Mouse (Mus musculus): ENCODE data around the gene Ppm1h. TPM values are rescaled to one million over a fixed set of nuclear protein-coding genes. Genes with fewer than 3 reads are reported as not detected.

Ppm1h gene
- polyA plus RNA-seq, 1 experiment from 2014 or later = 4.5 TPM

GRCm38 (mm10) chr10:122760469-122761307 is 82.1 kb downstream of the Ppm1h start:
- Histone ChIP-seq H3K4me2 (replicated peaks) (no peak overlapping the region), H3K9me3 (replicated peaks) (no peaks in the 10 kb centered on the region), H3K4me1 (peaks cover 4% of the 10 kb centered on the region; the same call in 1 of the 2 replicates), H3K4me3 (replicated peaks) (no peak overlapping the region), H3K36me3 (no peaks in the 10 kb centered on the region), H3K27me3 (no peaks in the 10 kb centered on the region), H3K9ac (no peak overlapping the region), H3K27ac (replicated peaks) (no peak overlapping the region)
- 50% methylated on average over 7 of the region's 7 CpGs for WGBS
- no peak for ATAC-seq (ENCODE audit: insufficient number of reproducible peaks, low FRiP score, low TSS enrichment, low read depth)

DNA sequence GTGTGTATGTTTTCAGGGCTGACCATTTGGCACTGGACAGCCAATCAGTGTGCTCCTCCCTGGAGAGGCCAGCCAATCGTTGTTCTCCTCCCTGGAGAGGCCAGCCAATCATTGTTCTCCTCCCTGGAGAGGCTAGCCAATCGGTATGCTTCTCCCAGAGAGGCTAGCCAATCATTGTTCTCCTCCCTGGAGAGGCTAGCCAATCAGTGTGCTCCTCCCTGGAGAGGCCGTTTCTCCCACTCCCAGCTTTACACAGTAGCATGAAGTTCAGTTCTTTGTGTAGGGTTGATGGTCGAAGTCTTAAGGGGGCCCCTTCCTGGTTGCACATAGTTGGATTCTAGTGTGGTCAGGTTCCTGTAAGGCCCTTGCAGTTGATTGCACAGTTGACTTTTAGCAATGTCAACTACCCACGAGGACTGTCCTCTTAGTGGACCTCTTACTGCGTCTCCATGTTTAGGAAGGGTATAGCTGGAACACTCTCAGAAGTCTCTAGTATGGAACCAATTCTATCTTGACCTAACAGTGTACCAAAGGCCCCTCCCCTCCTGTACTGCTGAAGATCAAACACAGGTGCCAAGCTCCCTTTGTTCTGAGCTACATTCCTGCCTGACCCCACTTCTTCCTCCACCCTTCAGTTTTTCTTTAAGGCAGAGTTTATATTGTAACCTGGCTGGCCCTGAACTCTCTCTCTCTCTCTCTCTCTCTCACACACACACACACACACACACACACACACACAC is 84.4 kb downstream of the Ppm1h start:
- Histone ChIP-seq H3K27me3 (no peaks in the 10 kb centered on the region), H3K4me1 (no peaks in the 10 kb centered on the region), H3K4me2 (replicated peaks) (no peak overlapping the region), H3K36me3 (no peaks in the 10 kb centered on the region), H3K4me3 (replicated peaks) (no peak overlapping the region), H3K9me3 (replicated peaks) (no peaks in the 10 kb centered on the region), H3K27ac (replicated peaks) (no peak overlapping the region), H3K9ac (no peak overlapping the region)
- WGBS = 85% methylated on average over 6 of the region's 6 CpGs
- ATAC-seq (ENCODE audit: insufficient number of reproducible peaks, low FRiP score, low TSS enrichment, low read depth) = no peak

DNA sequence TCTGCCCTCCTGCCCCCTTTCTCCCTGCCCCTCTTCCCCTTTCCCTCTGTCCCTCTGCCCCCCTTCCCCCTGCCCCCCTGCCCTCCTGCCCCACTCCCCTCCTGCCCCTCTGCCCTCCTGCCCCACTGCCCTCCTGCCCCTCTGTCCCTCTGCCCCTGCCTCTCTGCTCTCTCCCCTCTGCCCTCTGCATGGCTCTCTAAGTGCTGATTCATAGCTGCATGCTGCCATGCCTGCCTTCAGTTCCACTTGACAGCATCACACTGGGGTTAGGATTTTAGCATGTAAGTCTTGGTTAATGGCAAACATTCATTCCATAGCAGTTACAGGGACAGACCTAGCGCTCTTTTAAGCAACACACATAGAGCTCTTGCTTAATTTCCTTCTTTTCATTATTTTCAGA is 85.0 kb downstream of the Ppm1h start:
- Histone ChIP-seq H3K4me3 (replicated peaks) (no peak overlapping the region), H3K36me3 (no peaks in the 10 kb centered on the region), H3K9ac (no peak overlapping the region), H3K27ac (replicated peaks) (no peak overlapping the region), H3K9me3 (replicated peaks) (no peaks in the 10 kb centered on the region), H3K27me3 (no peaks in the 10 kb centered on the region), H3K4me1 (no peaks in the 10 kb centered on the region), H3K4me2 (replicated peaks) (no peak overlapping the region)
- 80% methylated on average over 1 of the region's 1 CpGs for WGBS
- ATAC-seq (ENCODE audit: insufficient number of reproducible peaks, low FRiP score, low TSS enrichment, low read depth) = no peak

- WGBS = 61% methylated on average over 7 of the region's 7 CpGs
- H3K9ac ChIP-seq = no peak overlapping the region
- H3K4me1 ChIP-seq = no peaks in the 10 kb centered on the region
- no peaks in the 10 kb centered on the region for H3K36me3 ChIP-seq
- ATAC-seq (ENCODE audit: insufficient number of reproducible peaks, low FRiP score, low TSS enrichment, low read depth) = no peak
- no peaks in the 10 kb centered on the region for H3K27me3 ChIP-seq
- H3K4me3 ChIP-seq (replicated peaks) = no peak overlapping the region
- H3K27ac ChIP-seq (replicated peaks) = no peak overlapping the region
- no peaks in the 10 kb centered on the region for H3K9me3 ChIP-seq (replicated peaks)
- H3K4me2 ChIP-seq (replicated peaks) = no peak overlapping the region
Observed at GRCm38 (mm10) chr10:122764653-122765052, 86.1 kb downstream of the Ppm1h start.

GRCm38 (mm10) chr10:122765521-122765920 is 87.0 kb downstream of the Ppm1h start:
- Histone ChIP-seq H3K27me3 (no peaks in the 10 kb centered on the region), H3K4me3 (replicated peaks) (no peak overlapping the region), H3K9me3 (replicated peaks) (no peaks in the 10 kb centered on the region), H3K4me2 (replicated peaks) (no peak overlapping the region), H3K36me3 (no peaks in the 10 kb centered on the region), H3K27ac (replicated peaks) (no peak overlapping the region), H3K9ac (no peak overlapping the region), H3K4me1 (no peaks in the 10 kb centered on the region)
- ATAC-seq (ENCODE audit: insufficient number of reproducible peaks, low FRiP score, low TSS enrichment, low read depth) = no peak
- WGBS = 30% methylated on average over 4 of the region's 4 CpGs

DNA sequence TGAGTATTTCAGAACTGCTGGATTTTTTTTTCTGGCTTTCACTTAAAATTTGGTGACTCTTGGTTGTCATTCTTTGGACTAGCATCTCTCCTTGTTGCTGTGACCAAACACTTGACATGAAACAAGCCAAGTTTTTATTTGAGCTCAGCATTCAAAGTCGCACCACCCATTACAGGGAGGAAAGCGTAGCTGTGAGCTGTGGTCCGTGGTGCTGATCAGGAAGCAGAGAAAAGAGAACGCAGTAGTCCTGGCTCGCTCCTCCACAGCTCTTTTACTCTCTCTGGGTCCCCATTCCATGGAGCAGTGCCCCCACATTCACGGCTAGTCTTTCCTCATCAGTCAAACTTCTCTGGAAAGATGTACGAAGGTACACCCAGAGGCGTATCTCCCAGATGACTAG is 87.4 kb downstream of the Ppm1h start:
- 0 out of 2 replicates have a peak, but pooled peaks cover 3% of the 10 kb centered on the region for H3K4me1 ChIP-seq
- H3K9ac ChIP-seq = no peak overlapping the region
- H3K4me3 ChIP-seq (replicated peaks) = no peak overlapping the region
- no peaks in the 10 kb centered on the region for H3K9me3 ChIP-seq (replicated peaks)
- no peaks in the 10 kb centered on the region for H3K36me3 ChIP-seq
- H3K27ac ChIP-seq (replicated peaks) = no peak overlapping the region
- ATAC-seq (ENCODE audit: insufficient number of reproducible peaks, low FRiP score, low TSS enrichment, low read depth) = no peak
- no peaks in the 10 kb centered on the region for H3K27me3 ChIP-seq
- H3K4me2 ChIP-seq (replicated peaks) = no peak overlapping the region
- 53% methylated on average over 8 of the region's 8 CpGs for WGBS

GRCm38 (mm10) chr10:122768204-122768892 is 89.8 kb downstream of the Ppm1h start:
- Histone ChIP-seq H3K4me2 (replicated peaks) (no peak overlapping the region), H3K4me1 (0 out of 2 replicates have a peak, but pooled peaks cover 4% of the 10 kb centered on the region)
- no peak for ATAC-seq (ENCODE audit: insufficient number of reproducible peaks, low FRiP score, low TSS enrichment, low read depth)

DNA sequence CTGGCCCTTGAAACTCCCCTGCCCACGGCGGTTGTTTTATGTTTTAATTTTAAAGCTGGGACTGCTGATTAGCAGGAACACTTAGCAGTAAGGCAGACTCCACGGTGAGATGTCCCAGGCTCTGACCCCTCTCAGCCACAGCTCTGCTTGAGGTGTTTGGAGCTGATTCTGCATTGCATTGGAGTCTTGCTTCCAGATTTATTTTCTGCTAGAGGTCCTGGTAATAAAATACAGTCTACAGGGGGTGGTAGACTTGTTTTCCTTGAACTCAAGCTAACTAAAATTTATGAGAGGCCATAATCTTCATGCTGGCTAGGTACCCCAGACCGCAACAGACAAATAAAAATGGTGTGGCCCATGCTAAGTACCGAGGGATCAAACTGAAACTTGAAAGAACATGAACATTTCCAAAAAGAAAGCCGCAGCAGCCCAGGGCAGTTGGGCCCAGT is 90.4 kb downstream of the Ppm1h start:
- no peak overlapping the region for H3K4me2 ChIP-seq (replicated peaks)
- H3K27ac ChIP-seq (replicated peaks) = no peak overlapping the region
- H3K36me3 ChIP-seq = no peaks in the 10 kb centered on the region
- ATAC-seq (ENCODE audit: insufficient number of reproducible peaks, low FRiP score, low TSS enrichment, low read depth) = no peak
- no peak overlapping the region for H3K4me3 ChIP-seq (replicated peaks)
- H3K27me3 ChIP-seq = no peaks in the 10 kb centered on the region
- H3K4me1 ChIP-seq = 0 out of 2 replicates have a peak, but pooled peaks cover 4% of the 10 kb centered on the region
- H3K9me3 ChIP-seq (replicated peaks) = no peaks in the 10 kb centered on the region
- WGBS = 70% methylated on average over 6 of the region's 6 CpGs
- H3K9ac ChIP-seq = no peak overlapping the region

More at GRCm38 (mm10) chr10:122768204-122768892, 89.8 kb downstream of the Ppm1h start:
- Histone ChIP-seq H3K9ac (no peak overlapping the region), H3K4me3 (replicated peaks) (no peak overlapping the region), H3K9me3 (replicated peaks) (no peaks in the 10 kb centered on the region), H3K27ac (replicated peaks) (no peak overlapping the region), H3K36me3 (no peaks in the 10 kb centered on the region), H3K27me3 (no peaks in the 10 kb centered on the region)
- WGBS = 68% methylated on average over 13 of the region's 13 CpGs

GRCm38 (mm10) chr10:122770337-122770736 is 91.8 kb downstream of the Ppm1h start:
- H3K27ac ChIP-seq (replicated peaks) = no peak overlapping the region
- no peak overlapping the region for H3K9ac ChIP-seq
- no peak for ATAC-seq (ENCODE audit: insufficient number of reproducible peaks, low FRiP score, low TSS enrichment, low read depth)
- 0 out of 2 replicates have a peak, but pooled peaks cover 4% of the 10 kb centered on the region for H3K4me1 ChIP-seq
- H3K27me3 ChIP-seq = no peaks in the 10 kb centered on the region
- no peaks in the 10 kb centered on the region for H3K36me3 ChIP-seq
- H3K9me3 ChIP-seq (replicated peaks) = no peaks in the 10 kb centered on the region
- H3K4me2 ChIP-seq (replicated peaks) = no peak overlapping the region
- H3K4me3 ChIP-seq (replicated peaks) = no peak overlapping the region
- 69% methylated on average over 7 of the region's 7 CpGs for WGBS

GRCm38 (mm10) chr10:122770987-122771386 is 92.4 kb downstream of the Ppm1h start:
- no peak overlapping the region for H3K4me3 ChIP-seq (replicated peaks)
- H3K9me3 ChIP-seq (replicated peaks) = no peaks in the 10 kb centered on the region
- H3K27me3 ChIP-seq = no peaks in the 10 kb centered on the region
- H3K9ac ChIP-seq = no peak overlapping the region
- 0 out of 2 replicates have a peak, but pooled peaks cover 4% of the 10 kb centered on the region for H3K4me1 ChIP-seq
- H3K36me3 ChIP-seq = no peaks in the 10 kb centered on the region
- 51% methylated on average over 5 of the region's 5 CpGs for WGBS
- H3K4me2 ChIP-seq (replicated peaks) = no peak overlapping the region
- H3K27ac ChIP-seq (replicated peaks) = no peak overlapping the region
- ATAC-seq (ENCODE audit: insufficient number of reproducible peaks, low FRiP score, low TSS enrichment, low read depth) = no peak

DNA sequence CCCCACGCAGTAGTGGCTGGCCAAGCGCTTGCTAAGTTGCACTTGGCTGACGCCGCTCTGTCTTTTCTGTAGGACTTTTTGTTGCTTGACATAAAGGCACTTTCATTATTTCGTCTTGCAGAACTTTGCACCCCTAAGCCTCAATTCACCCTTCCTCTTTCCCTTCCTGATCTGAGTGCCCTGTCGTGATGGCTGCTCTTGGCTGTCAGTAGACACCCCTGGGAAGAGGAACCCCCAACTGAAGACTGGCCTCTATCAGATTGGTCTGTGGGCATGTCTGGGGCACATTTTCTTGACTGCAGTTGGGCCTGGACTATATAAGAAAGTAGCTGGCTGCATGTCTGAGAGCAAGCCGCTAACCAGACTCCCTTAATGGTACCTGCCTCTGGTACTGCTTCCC is 95.6 kb downstream of the Ppm1h start:
- no peak for ATAC-seq (ENCODE audit: insufficient number of reproducible peaks, low FRiP score, low TSS enrichment, low read depth)
- no peak overlapping the region for H3K4me3 ChIP-seq (replicated peaks)
- no peak overlapping the region for H3K9ac ChIP-seq
- H3K36me3 ChIP-seq = no peaks in the 10 kb centered on the region
- no peaks in the 10 kb centered on the region for H3K9me3 ChIP-seq (replicated peaks)
- H3K27me3 ChIP-seq = no peaks in the 10 kb centered on the region
- H3K4me1 ChIP-seq = 0 out of 2 replicates have a peak, but pooled peaks cover 4% of the 10 kb centered on the region
- H3K4me2 ChIP-seq (replicated peaks) = no peak overlapping the region
- no peak overlapping the region for H3K27ac ChIP-seq (replicated peaks)
- 91% methylated on average over 7 of the region's 7 CpGs for WGBS
